Mouse (Mus musculus) midbrain, embryonic 10.5 days (tissue): ENCODE data around the gene Mpped2. TPM values are rescaled to one million over a fixed set of nuclear protein-coding genes. Genes with fewer than 3 reads are reported as not detected.

ENCODE experiments used
- DNase-seq: peaks from one replicate; pipeline ENCODE4 v3.0.0-alpha.2; 2017; ENCODE audit warnings: low spot score
- H3K27ac ChIP-seq: fragments of 300-500 bp; sonication (generic); replicated peaks from 2 replicates; pipeline ENCODE4 v1.5.1; 2016; ENCODE audit warnings: mild to moderate bottlenecking
- H3K27me3 ChIP-seq: fragments of 300-500 bp; sonication (generic); 2 replicates; pipeline ENCODE4 v1.6.1; 2016; ENCODE audit warnings: low read depth, mild to moderate bottlenecking; ENCODE audit not compliant: poor library complexity, severe bottlenecking
- H3K36me3 ChIP-seq: fragments of 300-500 bp; sonication (generic); 2 replicates; pipeline ENCODE4 v1.6.1; 2016; ENCODE audit warnings: mild to moderate bottlenecking, moderate library complexity
- H3K4me1 ChIP-seq: fragments of 300-500 bp; sonication (generic); 2 replicates; pipeline ENCODE4 v1.6.1; 2016
- H3K4me3 ChIP-seq: fragments of 300-500 bp; sonication (generic); 2 replicates; pipeline ENCODE4 v1.5.1; 2016; ENCODE audit warnings: mild to moderate bottlenecking, moderate library complexity
- H3K9me3 ChIP-seq: fragments of 300-500 bp; sonication (generic); replicated peaks from 2 replicates; pipeline ENCODE4 v1.6.1; 2016; ENCODE audit warnings: mild to moderate bottlenecking
- WGBS: fragments of 180-500 bp; shearing (Covaris S2); methylation state at CpG from one replicate; pipeline ENCODE4 v1.1.7; 2016; 5-methylcytosine and 5-hydroxymethylcytosine counted together
- polyA plus RNA-seq: library from polyadenylated mRNA; unstranded; fragments of >200 nt; fragmentation: Nextera tagmentation; extraction: Ambion mirVana; gene quantifications from 2 replicates; pipeline ENCODE4 v1.2.1, GENCODE M21; 2016

Mpped2 gene
- polyA plus RNA-seq, 1 experiment from 2014 or later: 29.8 TPM

GRCm38 (mm10) chr2:106683832-106684231 lies 9.2 kb upstream of the Mpped2 start:
- WGBS: 76% methylated on average over 4 of the region's 4 CpGs
- Histone ChIP-seq H3K9me3 (no peaks in the 10 kb centered on the region), H3K36me3 (no peaks in the 10 kb centered on the region), H3K27ac (no peak overlapping the region), H3K4me3 (no peak overlapping the region), H3K27me3 (no peaks in the 10 kb centered on the region), H3K4me1 (peaks cover 10% of the 10 kb centered on the region)
- DNase-seq: no peak

GRCm38 (mm10) chr2:106691753-106692363 lies 1.2 kb upstream of the Mpped2 start:
- Histone ChIP-seq H3K4me1 (peaks cover 45% of the 10 kb centered on the region), H3K4me3 (peak overlapping the region; percentile 87), H3K36me3 (no peaks in the 10 kb centered on the region), H3K27me3 (peaks cover 32% of the 10 kb centered on the region), H3K27ac (no peak overlapping the region), H3K9me3 (no peaks in the 10 kb centered on the region)
- DNase-seq: no peak
- 5% methylated on average over 6 of the region's 6 CpGs for WGBS

GRCm38 (mm10) chr2:106692405-106692782 lies 675 bp upstream of the Mpped2 start:
- H3K9me3 ChIP-seq: no peaks in the 10 kb centered on the region
- DNase-seq: peak; percentile 31
- peak overlapping the region; percentile 87 for H3K4me3 ChIP-seq
- peak overlapping the region; percentile 99 for H3K27ac ChIP-seq
- no peaks in the 10 kb centered on the region for H3K36me3 ChIP-seq
- H3K27me3 ChIP-seq: peaks cover 37% of the 10 kb centered on the region
- peaks cover 45% of the 10 kb centered on the region for H3K4me1 ChIP-seq
- WGBS: under 1% methylated on average over 14 of the region's 14 CpGs

DNA sequence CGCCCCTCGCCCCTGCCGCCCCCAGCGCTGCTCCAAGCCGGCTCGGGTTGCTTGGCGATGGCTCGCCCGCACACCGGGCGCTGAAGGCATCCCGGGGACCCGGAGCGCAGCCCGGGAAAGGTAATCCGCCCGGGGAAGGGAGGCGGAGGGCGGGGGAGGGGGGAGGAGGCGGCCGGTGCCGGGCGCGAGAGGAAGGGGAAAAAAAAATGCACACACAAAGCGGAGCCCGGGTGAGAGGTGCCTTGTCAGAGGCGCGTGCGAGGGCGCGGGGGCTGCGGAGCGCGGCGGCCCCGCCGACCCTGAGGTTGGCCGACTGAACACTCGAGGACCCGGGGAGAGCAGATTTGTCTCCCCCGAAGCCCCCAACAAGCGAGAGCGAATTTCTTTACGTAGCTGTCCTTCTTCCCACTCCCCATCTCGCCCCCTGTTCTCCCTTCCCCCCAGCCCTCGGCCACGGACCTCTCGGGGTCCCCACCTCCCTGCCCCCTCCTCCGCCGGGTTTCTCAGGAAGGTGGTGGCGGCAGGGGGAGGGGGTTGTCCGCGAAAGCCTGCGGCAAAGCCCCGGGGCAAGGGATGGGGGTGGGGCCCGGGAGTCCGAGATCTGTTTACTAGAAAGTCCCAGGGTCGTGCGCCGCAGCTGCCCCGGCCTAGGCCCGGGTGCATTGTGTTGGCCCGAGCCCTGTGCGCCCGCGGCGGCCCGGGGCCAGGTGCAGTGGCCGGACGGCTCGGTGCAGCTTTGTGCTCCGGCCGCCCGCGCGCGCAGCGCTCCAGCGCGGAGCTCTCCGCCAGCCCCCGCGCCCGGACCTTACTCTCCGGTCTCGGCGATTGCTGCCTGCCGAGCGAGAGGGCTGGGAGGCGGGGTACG lies 865 bp downstream of the Mpped2 start:
- peak overlapping the region; percentile 99 for H3K27ac ChIP-seq
- no peaks in the 10 kb centered on the region for H3K36me3 ChIP-seq
- peaks cover 39% of the 10 kb centered on the region for H3K27me3 ChIP-seq
- under 1% methylated on average over 91 of the region's 91 CpGs for WGBS
- peak; percentile 87 for DNase-seq
- H3K4me3 ChIP-seq: peak overlapping the region; percentile 87
- H3K4me1 ChIP-seq: peaks cover 50% of the 10 kb centered on the region
- H3K9me3 ChIP-seq: no peaks in the 10 kb centered on the region

DNA sequence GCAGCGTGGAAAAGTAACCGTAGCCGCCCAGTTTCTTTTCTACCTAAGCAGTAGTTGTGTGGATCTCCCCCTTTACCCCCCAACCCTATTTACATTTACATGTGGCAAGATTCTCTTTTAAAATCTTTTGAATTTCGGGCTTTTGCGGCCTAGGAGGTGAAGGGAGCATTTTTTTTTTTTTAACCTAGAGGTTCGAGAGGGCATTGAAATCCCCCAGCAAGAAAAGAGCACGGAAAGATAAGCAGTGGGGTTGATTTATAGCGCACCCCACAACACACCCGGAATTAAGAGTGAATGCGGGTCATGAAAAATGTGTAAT lies 1.5 kb downstream of the Mpped2 start:
- Histone ChIP-seq H3K4me3 (peak overlapping the region; percentile 87), H3K36me3 (0 out of 2 replicates have a peak, but pooled peaks cover under 1% of the 10 kb centered on the region), H3K9me3 (no peaks in the 10 kb centered on the region), H3K27ac (peak overlapping the region; percentile 99), H3K27me3 (peaks cover 39% of the 10 kb centered on the region), H3K4me1 (peaks cover 50% of the 10 kb centered on the region)
- 0% methylated on average over 10 of the region's 10 CpGs for WGBS
- DNase-seq: no peak

- Histone ChIP-seq H3K4me1 (peaks cover 55% of the 10 kb centered on the region), H3K36me3 (0 out of 2 replicates have a peak, but pooled peaks cover 7% of the 10 kb centered on the region), H3K27me3 (peaks cover 37% of the 10 kb centered on the region), H3K9me3 (no peaks in the 10 kb centered on the region), H3K4me3 (peak overlapping the region; percentile 87), H3K27ac (peak overlapping the region; percentile 99)
- peak; percentile 67 for DNase-seq
- WGBS: under 1% methylated on average over 41 of the region's 41 CpGs
Observed at GRCm38 (mm10) chr2:106694886-106695733, 2.0 kb downstream of the Mpped2 start.

DNA sequence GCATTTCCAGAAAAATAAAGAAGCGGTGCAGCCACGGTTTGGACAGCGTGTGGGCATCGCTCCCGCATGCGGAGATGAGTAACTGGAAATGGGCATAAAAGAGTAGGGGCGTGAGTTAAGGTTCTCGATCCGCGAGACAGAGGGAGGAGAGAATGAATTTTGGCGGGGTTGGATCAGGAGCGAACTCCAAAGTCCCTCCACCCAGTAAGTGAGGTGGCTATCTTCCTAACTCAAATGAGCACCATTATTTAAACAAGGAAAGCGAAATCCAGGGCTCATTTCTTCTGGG lies 2.6 kb downstream of the Mpped2 start:
- Histone ChIP-seq H3K4me1 (peaks cover 57% of the 10 kb centered on the region), H3K9me3 (no peaks in the 10 kb centered on the region), H3K36me3 (0 out of 2 replicates have a peak, but pooled peaks cover 9% of the 10 kb centered on the region), H3K27ac (peak overlapping the region; percentile 99), H3K4me3 (peak overlapping the region; percentile 87), H3K27me3 (peaks cover 33% of the 10 kb centered on the region)
- DNase-seq: peak; percentile 30
- WGBS: 2% methylated on average over 13 of the region's 13 CpGs

- WGBS: 78% methylated on average over 8 of the region's 8 CpGs
- Histone ChIP-seq H3K27ac (no peak overlapping the region), H3K36me3 (peaks cover 13% of the 10 kb centered on the region), H3K4me3 (no peak overlapping the region), H3K27me3 (peaks cover 26% of the 10 kb centered on the region), H3K9me3 (no peaks in the 10 kb centered on the region), H3K4me1 (peaks cover 57% of the 10 kb centered on the region)
- no peak for DNase-seq
Observed at GRCm38 (mm10) chr2:106696372-106696771, 3.3 kb downstream of the Mpped2 start.

DNA sequence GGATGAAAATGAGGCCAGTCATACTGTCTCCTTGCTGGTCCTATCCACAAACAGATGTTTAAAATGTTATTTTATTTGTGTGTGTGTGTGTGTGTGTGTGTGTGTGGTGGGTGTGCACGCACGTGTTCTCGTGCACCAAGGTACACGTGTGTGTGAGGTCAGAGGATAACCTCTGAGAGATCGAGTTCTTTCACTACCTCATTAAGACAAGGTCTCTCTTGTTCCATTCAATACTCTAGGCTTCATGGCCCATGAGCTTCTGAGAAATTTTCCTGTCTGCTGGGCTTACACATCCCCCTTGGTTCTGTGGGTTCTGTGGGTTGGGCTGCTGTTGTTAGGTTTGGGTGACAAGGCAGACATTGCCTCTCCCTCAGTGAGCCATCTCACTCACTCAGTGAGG lies 12.6 kb downstream of the Mpped2 start:
- Histone ChIP-seq H3K4me3 (no peak overlapping the region), H3K9me3 (no peaks in the 10 kb centered on the region), H3K4me1 (peaks cover 27% of the 10 kb centered on the region), H3K27ac (no peak overlapping the region), H3K36me3 (peaks cover 21% of the 10 kb centered on the region), H3K27me3 (no peaks in the 10 kb centered on the region)
- no peak for DNase-seq
- WGBS: 84% methylated on average over 5 of the region's 5 CpGs

DNA sequence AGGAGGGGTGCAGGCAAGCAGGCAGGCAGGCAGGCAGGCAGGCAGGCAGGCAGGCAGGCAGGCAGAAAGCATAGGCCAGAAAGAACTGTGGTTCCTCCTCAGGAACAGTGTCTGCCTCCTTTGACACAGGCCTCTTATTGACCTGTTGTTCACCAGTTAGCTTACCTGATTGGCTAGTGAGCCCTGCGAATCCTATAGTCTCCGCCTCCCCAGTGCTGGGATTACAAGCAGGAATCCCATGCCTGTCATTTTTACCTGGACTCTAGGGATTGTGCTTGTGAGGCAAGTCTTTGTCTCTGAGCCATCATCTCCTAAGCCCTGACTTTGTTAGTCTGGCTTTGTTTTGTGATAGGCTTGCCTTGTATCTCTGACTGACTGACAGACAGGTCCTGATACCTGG lies 14.1 kb downstream of the Mpped2 start:
- no peak overlapping the region for H3K4me3 ChIP-seq
- H3K27me3 ChIP-seq: no peaks in the 10 kb centered on the region
- peaks cover 42% of the 10 kb centered on the region for H3K4me1 ChIP-seq
- H3K36me3 ChIP-seq: peaks cover 14% of the 10 kb centered on the region
- H3K27ac ChIP-seq: no peak overlapping the region; the same call in 1 of the 2 replicates
- H3K9me3 ChIP-seq: no peaks in the 10 kb centered on the region
- DNase-seq: no peak
- 86% methylated on average over 2 of the region's 2 CpGs for WGBS

GRCm38 (mm10) chr2:106710862-106711477 lies 17.9 kb downstream of the Mpped2 start:
- Histone ChIP-seq H3K27me3 (no peaks in the 10 kb centered on the region), H3K36me3 (0 out of 2 replicates have a peak, but pooled peaks cover 4% of the 10 kb centered on the region), H3K4me1 (peaks cover 55% of the 10 kb centered on the region), H3K9me3 (no peaks in the 10 kb centered on the region), H3K27ac (no peak overlapping the region), H3K4me3 (no peak overlapping the region)
- no peak for DNase-seq
- 16% methylated on average over 7 of the region's 7 CpGs for WGBS

DNA sequence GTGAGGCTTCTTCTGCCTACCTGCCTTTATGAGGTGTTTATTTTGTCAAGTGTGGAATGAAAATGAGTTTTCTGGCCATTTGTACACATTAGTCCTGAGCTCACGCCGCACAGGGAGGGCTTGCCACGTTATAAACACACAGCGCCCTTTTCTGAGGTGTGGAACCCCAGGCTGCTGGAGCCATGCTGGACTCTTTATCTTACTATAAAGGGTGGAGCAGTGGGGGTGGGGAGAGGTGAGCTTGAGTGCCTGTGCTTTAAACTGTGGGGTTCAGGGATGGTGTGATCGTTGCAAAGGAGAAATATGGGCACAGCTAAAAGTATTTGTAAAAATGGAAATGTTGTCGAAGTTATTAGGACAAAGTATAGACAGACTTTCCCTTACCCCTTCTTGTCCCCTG lies 18.4 kb downstream of the Mpped2 start:
- no peak overlapping the region for H3K27ac ChIP-seq
- no peaks in the 10 kb centered on the region for H3K27me3 ChIP-seq
- H3K36me3 ChIP-seq: 0 out of 2 replicates have a peak, but pooled peaks cover 4% of the 10 kb centered on the region
- H3K4me3 ChIP-seq: no peak overlapping the region
- no peaks in the 10 kb centered on the region for H3K9me3 ChIP-seq
- no peak for DNase-seq
- 53% methylated on average over 6 of the region's 6 CpGs for WGBS
- peaks cover 55% of the 10 kb centered on the region for H3K4me1 ChIP-seq
